Mouse (Mus musculus): ENCODE results near the gene Tfpt. TPM values are rescaled to one million over a fixed set of nuclear protein-coding genes. Genes with fewer than 3 reads are reported as not detected.
"Not testable (repeated sequence)": the region's sequence is repeated elsewhere in the genome, so short reads cannot be mapped to it uniquely, and the experiment has no call there.

Gene Tfpt
- total RNA-seq, 4 experiments from 2014 or later: 17.4 to 22.9 (median 18.9) TPM

GRCm38 (mm10) chr7:3576354-3577124 lies 53.2 kb downstream of the Tfpt start:
- no peak for DNase-seq (ENCODE audit: low spot score)

GRCm38 (mm10) chr7:3574216-3574615 lies 55.5 kb downstream of the Tfpt start:
- DNase-seq (ENCODE audit: low spot score): no peak

GRCm38 (mm10) chr7:3571847-3572246 lies 57.9 kb downstream of the Tfpt start:
- no peak for DNase-seq (ENCODE audit: low spot score)

GRCm38 (mm10) chr7:3570580-3570979 lies 59.1 kb downstream of the Tfpt start:
- DNase-seq (ENCODE audit: low spot score): not testable (repeated sequence)

Small RNA genes lying within 50 kb of the gene (microRNA-seq; reads per million reads assigned to microRNA genes)
- gene Gm25100 (not detected), gene Mir3572 (2.5 reads per million)

Other genes starting within 250 kb of the Tfpt start
- gene Cacng8, start 239.2 kb downstream of the Tfpt start, total RNA-seq (2022): not detected
- gene Cacng6, start 205.7 kb downstream of the Tfpt start, total RNA-seq (2022): 1 to 10 TPM; 2.0 to 4.4 (median 2.5) TPM
- gene Tarm1, start 127.3 kb downstream of the Tfpt start, total RNA-seq (2022): not detected
- under 1 TPM; 0.14 to 0.16 (median 0.15) TPM for gene Oscar, start 13.8 kb downstream of the Tfpt start, total RNA-seq (2022)
- 1,000 to 10,000 TPM; 2,114 to 2,277 (median 2,237) TPM for gene Ndufa3, start 12.6 kb downstream of the Tfpt start, total RNA-seq (2022)
- gene Prpf31, start 56 bp upstream of the Tfpt start, total RNA-seq (2022): 10 to 100 TPM; 21.4 to 28.6 (median 25.2) TPM
- 10 to 100 TPM; 19.5 to 26.0 (median 23.2) TPM for gene Cnot3, start 15.3 kb upstream of the Tfpt start, total RNA-seq (2022)
- gene Leng1, start 35.9 kb upstream of the Tfpt start, total RNA-seq (2022): 10 to 100 TPM; 10.4 to 12.8 (median 11.8) TPM
- gene Tmc4, start 47.6 kb upstream of the Tfpt start, total RNA-seq (2022): 1 to 10 TPM in 1 of 4 experiments, under 1 TPM in 3; 0.66 to 1.1 (median 0.80) TPM
- gene Tsen34, start 62.9 kb upstream of the Tfpt start, total RNA-seq (2022): 10 to 100 TPM; 65.3 to 88.1 (median 74.1) TPM
- 10 to 100 TPM; 19.2 to 23.5 (median 22.3) TPM for gene Mboat7, start 63.6 kb upstream of the Tfpt start, total RNA-seq (2022)
- 100 to 1,000 TPM; 559 to 671 (median 596) TPM for gene Rps9, start 74.1 kb upstream of the Tfpt start, total RNA-seq (2022)
- 1 to 10 TPM; 1.4 to 3.4 (median 1.6) TPM for gene Pirb, start 90.5 kb upstream of the Tfpt start, total RNA-seq (2022)
- under 1 TPM in 2 of 4 experiments, not detected in 2; 0.22 to 0.75 TPM for gene Gm15448, start 195.8 kb upstream of the Tfpt start, total RNA-seq (2022)
- under 1 TPM in 1 of 4 experiments, not detected in 3; 0.12 TPM for gene Pira2, start 215.1 kb upstream of the Tfpt start, total RNA-seq (2022)